Mouse (Mus musculus) spleen, adult 18-20 months (tissue): ENCODE results near the gene Rab31.

Source experiments
- DNase-seq, 2 experiments: peaks; one replicate each; pipeline ENCODE4 v3.0.0; 2022; ENCODE audit warnings: mixed read lengths in 2 of 2

Rab31 gene

GRCm38 (mm10) chr17:65771951-65772934 lies at the start of gene Rab31:
Rab31 (minus strand) TSS chr17:65772752.
- DNase-seq = peak; percentile 65 to 71

DNA sequence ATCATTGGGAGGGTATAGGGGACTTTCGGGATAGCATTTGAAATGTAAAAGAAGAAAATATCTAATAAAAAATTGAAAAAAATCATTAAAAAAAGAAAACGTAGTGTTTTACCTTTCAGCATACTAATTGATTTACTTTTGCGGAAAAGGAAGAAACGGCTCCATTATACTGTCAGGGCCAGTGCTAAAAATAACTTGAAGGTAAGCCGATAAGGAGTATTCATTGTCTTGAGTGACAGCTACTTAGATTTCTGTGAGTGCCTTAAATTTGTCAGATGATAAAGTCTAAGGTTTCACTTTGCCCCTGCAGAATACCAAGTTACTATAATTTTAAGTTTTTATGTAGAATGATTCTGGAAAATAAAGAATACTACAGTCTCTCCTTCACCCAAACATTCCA lies 47.6 kb upstream of the Rab31 start:
- DNase-seq = no peak

- no peak for DNase-seq
Measured at GRCm38 (mm10) chr17:65813763-65814162, 41.2 kb upstream of the Rab31 start.

- no peak for DNase-seq
Measured at GRCm38 (mm10) chr17:65811032-65811431, 38.5 kb upstream of the Rab31 start.

DNA sequence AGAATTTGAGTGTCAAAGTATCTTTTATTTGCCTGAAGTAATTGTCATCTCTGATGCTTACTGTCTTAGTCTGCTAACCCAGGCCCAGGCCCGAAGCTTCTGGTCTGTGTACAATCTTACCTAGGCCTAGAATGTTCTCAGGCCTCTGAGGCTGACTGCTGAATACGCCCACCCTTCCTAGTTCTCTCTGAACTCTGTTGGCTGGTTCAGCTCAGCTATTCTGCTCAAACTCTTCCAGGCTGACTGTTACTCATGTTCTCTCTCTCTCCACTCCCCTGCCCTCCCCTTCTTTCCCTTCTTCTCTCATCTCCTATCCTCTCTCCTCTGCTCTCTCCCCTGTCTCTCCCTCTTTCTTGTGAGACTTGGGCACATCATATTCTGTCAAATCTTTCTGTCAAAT lies 33.9 kb upstream of the Rab31 start:
- no peak for DNase-seq

GRCm38 (mm10) chr17:65805966-65806365 lies 33.4 kb upstream of the Rab31 start:
- no peak for DNase-seq

GRCm38 (mm10) chr17:65802026-65802425 lies 29.5 kb upstream of the Rab31 start:
- no peak for DNase-seq

- DNase-seq = no peak
Measured at GRCm38 (mm10) chr17:65800451-65800850, 27.9 kb upstream of the Rab31 start.

DNA sequence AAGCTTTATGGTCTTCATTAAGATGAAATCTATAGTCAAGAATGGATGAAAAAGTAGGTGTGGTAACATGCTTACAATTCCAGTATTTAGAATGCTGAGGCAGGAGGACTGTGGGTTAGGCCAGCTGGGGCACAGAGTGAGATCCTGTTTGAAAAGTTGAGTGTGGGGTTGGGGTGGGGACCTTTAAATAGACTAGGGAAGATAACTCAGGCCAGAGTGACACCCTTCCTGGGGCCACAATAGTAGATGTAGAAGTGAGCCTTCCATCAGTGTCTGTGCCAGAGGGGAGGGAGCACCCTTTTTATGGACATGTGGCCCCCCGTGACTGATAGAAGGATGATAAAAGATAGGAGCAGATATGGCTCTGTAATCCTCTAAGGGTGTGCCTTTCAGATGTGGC lies 26.8 kb upstream of the Rab31 start:
- no peak for DNase-seq

- no peak for DNase-seq
Measured at GRCm38 (mm10) chr17:65798446-65798845, 25.9 kb upstream of the Rab31 start.

- no peak for DNase-seq
Measured at GRCm38 (mm10) chr17:65796056-65796455, 23.5 kb upstream of the Rab31 start.

GRCm38 (mm10) chr17:65794096-65794850 lies 21.7 kb upstream of the Rab31 start:
- DNase-seq = no peak

GRCm38 (mm10) chr17:65793307-65793930 lies 20.9 kb upstream of the Rab31 start:
- DNase-seq = no peak

DNA sequence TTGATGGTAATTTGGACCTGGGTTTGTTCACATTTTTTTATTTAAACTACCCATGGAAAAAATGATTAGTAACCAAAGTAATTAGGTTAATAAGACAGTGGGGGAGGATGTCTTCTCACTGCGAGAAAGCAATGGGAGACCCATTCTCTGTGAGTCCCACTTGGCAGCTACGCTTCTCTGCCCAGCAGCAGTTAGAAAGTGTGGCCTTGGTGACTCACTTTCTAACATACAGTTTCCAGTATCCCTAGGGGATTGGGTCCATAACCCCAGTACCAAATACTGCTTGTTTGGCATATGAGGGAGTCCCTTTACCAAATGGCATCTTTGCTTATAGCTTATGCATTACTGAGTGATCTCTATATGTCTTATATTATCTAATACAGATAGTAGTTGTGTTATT lies 18.6 kb upstream of the Rab31 start:
- DNase-seq = no peak

DNA sequence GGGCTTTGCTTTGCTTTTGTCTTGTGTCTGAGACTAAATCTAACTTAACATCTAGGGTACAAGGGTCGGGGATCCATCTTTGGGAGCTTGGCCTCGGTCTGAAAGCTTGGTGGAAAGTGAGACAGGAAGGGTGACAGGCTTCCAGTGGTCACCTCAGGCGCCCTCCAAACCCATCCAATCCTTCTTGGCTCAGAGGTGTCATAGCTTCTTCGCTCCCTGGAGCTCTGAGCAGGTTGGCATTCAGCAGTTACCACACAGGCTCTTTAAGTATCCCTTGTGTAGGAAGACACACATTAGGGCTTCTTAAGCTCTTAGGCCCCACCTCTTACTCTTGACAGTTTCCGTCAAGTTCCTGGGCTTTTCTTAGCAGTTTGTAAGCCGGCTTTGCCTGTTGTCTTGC lies 17.0 kb upstream of the Rab31 start:
- no peak for DNase-seq

- no peak for DNase-seq
Measured at GRCm38 (mm10) chr17:65788542-65789291, 16.2 kb upstream of the Rab31 start.

DNA sequence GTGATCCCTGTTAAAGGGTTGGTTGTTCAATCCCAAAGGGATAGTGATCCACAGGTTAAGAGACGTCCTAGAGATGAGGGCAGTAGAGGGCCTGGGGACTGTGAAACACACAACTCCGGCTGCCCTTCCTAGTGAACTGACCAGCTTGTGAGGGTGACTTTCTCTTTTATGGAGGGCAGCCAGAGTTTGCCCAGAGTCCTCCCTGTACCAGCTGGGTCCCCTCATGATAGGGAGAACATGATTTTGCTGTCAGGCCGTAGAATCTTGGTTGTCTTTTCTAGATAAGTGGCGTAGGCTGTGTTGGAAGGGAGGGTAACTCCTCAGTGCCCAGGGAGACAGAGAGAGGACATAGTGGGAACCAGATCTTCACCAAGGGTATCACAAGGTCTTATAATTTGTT lies 14.7 kb upstream of the Rab31 start:
- DNase-seq = no peak

DNA sequence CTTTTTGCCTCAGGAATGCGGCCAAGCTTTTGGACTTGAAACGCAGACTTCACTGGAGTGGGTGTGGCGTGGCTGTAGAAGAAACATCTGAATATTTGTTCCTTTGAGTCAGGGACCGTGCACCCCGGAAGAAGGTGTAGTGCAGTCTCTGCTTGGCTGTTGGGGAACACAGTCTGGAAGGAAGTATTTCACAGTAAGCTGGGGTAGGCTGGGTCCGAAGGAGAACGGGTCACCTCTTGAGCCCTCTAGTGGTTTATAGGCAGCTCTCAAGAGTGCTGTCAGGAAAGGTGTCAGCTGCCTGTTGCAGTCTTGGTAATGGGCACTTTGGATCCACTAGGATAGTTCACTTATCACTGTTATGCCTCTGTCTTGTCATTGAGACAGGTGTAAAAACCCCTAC lies 13.7 kb upstream of the Rab31 start:
- no peak for DNase-seq

DNA sequence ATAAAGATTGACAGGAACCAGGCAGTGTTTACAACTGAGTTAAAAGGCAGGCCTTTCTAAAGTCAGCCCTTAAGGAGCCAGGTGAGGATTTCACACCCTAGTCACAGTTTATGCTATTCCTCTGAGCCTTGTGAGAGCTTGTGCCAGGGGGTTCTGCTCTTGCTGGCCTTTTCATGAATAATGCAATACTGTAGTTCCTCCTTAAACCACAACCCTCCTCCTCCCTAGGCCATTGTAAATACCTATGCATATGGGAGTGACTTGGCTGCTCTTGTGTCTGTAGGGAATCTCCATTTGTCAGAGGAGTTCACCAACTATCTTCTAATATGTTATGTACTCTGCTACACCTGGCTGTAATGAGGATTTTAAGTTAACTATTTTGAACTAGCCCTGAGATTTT lies 13.2 kb upstream of the Rab31 start:
- DNase-seq = no peak

- DNase-seq = no peak
Measured at GRCm38 (mm10) chr17:65784610-65785140, 12.1 kb upstream of the Rab31 start.

GRCm38 (mm10) chr17:65783182-65784161 lies 10.9 kb upstream of the Rab31 start:
- peak; percentile 72 to 79 for DNase-seq
